Mouse (Mus musculus) liver, postnatal 0 days (tissue): ENCODE results near the gene Ubac2. TPM values are rescaled to one million over a fixed set of nuclear protein-coding genes. Genes with fewer than 3 reads are reported as not detected.

Experiments used
- ATAC-seq: fragments of 200-750 bp; cut with Nextera tagmentation; 2 replicates; pipeline ENCODE4 v1.8.0; 2017; ENCODE audit warnings: mild to moderate bottlenecking, moderate library complexity
- DNase-seq: peaks from one replicate; pipeline ENCODE4 v3.0.0-alpha.2; 2016
- H3K27ac ChIP-seq: fragments of 300-500 bp; sonication (generic); 2 replicates; pipeline ENCODE4 v1.5.1; 2014; ENCODE audit warnings: antibody characterized with exemption, moderate library complexity, mild to moderate bottlenecking, low read depth
- H3K27me3 ChIP-seq: fragments of 300-500 bp; sonication (generic); 2 replicates; pipeline ENCODE4 v1.6.1; 2014; ENCODE audit warnings: low read length, control low read depth, mixed read lengths; ENCODE audit not compliant: insufficient read depth
- H3K36me3 ChIP-seq: fragments of 300-500 bp; sonication (generic); replicated peaks from 2 replicates; pipeline ENCODE4 v1.6.1; 2014; ENCODE audit warnings: mild to moderate bottlenecking, control low read depth, low read length, moderate library complexity, mixed read lengths; ENCODE audit not compliant: insufficient read depth
- H3K4me1 ChIP-seq: fragments of 300-500 bp; sonication (generic); 2 replicates; pipeline ENCODE4 v1.6.1; 2014; ENCODE audit warnings: antibody characterized with exemption, mild to moderate bottlenecking, control low read depth; ENCODE audit not compliant: insufficient read depth
- H3K4me2 ChIP-seq: fragments of 300-500 bp; sonication (generic); 2 replicates; pipeline ENCODE4 v1.6.1; 2014; ENCODE audit warnings: low read depth, mild to moderate bottlenecking, low read length, moderate library complexity, mixed read lengths
- H3K4me3 ChIP-seq: fragments of 300-500 bp; sonication (generic); 2 replicates; pipeline ENCODE4 v1.5.1; 2014; ENCODE audit warnings: low read depth, low read length
- H3K9ac ChIP-seq: fragments of 300-500 bp; sonication (generic); replicated peaks from 2 replicates; pipeline ENCODE4 v1.6.1; 2014; ENCODE audit warnings: mild to moderate bottlenecking, moderate library complexity
- H3K9me3 ChIP-seq: fragments of 300-500 bp; sonication (generic); 2 replicates; pipeline ENCODE4 v1.6.1; 2016; ENCODE audit warnings: mild to moderate bottlenecking, control low read depth, low read length, mixed read lengths
- CTCF ChIP-seq: sonication (generic); IDR thresholded peaks from 2 replicates; pipeline ENCODE4 v1.5.1; 2016; ENCODE audit warnings: antibody characterized with exemption, low read depth
- EP300 ChIP-seq: IDR thresholded peaks from 2 replicates; pipeline ENCODE4 v1.6.1; 2016; ENCODE audit warnings: antibody characterized with exemption, low read depth, mild to moderate bottlenecking
- WGBS: fragments of 180-500 bp; shearing (Covaris S2); extraction: QIAGEN DNeasy Blood & Tissue Kit; methylation state at CpG from one replicate; pipeline ENCODE4 v1.1.7; 2014; ENCODE audit not compliant: insufficient replicate concordance; 5-methylcytosine and 5-hydroxymethylcytosine counted together
- polyA plus RNA-seq: library from polyadenylated mRNA; unstranded; fragments of >200 nt; fragmentation: Nextera tagmentation; extraction: Ambion mirVana; gene quantifications from 2 replicates; pipeline ENCODE4 v1.2.1, GENCODE M21; 2015

Ubac2 gene
- 25.8 and 27.4 TPM in 2 replicates for polyA plus RNA-seq

DNA sequence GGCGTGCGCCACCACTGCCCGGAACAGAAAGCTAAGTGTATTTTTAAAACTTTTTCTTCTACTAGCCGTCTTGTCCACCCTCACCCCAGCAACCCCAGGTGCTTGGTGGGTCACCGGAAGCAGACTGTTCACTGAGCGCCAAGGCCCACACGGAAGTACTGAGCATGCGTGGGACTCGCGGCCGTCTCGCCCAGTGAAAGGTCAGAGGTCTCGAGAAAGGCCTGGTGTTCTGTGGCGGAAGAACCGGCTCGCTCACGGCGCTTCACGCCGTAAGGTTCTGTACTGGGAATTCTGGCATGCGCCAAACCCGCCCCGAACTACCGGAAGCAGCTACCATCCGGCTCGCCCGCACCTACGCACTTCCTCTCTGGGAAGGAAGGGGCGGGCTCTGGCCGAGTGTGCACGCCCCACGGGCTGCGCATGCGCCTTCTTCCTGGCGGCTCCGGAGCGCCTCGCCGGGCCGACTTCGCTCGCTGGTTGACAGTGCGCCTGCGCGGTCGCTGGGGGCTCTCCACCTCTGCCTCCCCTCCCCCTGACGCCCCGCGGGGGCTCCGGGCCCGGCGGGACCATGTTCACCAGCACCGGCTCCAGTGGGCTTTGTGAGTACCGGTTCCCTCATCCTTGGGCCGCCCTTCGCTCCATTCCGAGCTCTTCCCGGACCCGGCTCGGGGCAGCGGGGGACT lies at the start of gene Ubac2:
Gene Ubac2 (plus strand): TSS at position 445 of the 683 bp plus-strand sequence.
- Histone ChIP-seq H3K27ac (peak within 1 kb of the TSS; percentile 96), H3K9ac (peak within 1 kb of the TSS; percentile 98), H3K9me3 (no peaks in the 10 kb centered on the region), H3K27me3 (no peaks in the 10 kb centered on the region), H3K4me3 (peak within 1 kb of the TSS; percentile 97), H3K36me3 (no peaks in the 10 kb centered on the region), H3K4me2 (peak within 1 kb of the TSS; percentile 99), H3K4me1 (peaks cover 32% of the 10 kb centered on the region)
- WGBS = under 1% methylated on average over 60 of the region's 61 CpGs
- TF ChIP-seq EP300 = no peak; the same call in 1 of the 2 replicates
- peak; percentile 13; the same call in 1 of the 2 replicates for TF ChIP-seq CTCF
- DNase-seq (peak; percentile 99), ATAC-seq (peak; percentile 99)

DNA sequence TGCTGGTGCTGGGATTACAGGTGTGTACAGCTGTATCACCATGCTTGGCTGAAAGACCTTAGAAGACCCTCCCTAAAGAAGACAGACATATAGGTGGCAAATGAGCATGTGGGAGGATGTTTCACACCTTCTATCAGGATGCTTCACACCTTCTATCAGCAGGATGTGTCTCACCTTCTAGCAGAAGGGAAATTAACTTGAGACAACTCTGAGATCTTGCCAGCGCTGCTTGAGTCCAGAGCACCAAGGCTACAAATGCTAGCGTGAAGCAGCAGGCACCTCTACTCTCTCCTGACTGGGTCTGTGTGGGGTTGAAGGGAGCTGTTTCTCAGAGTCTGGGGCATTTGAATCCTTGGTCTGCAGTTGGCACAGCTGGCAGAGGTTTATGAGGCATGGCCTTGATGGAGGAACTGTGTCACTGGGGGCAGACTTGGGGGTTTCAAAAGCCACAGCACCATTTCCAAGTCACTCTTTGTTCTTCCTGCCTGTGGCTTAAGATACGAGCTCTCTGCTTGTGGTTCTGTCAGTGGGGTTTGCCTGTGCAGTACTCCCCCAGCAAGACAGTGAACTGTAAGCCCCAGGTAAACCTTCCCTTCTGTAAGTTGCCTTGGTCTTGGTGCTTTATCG lies 48.5 kb upstream of the Ubac2 start:
- H3K4me3 ChIP-seq = no peak overlapping the region
- H3K9ac ChIP-seq = no peak overlapping the region
- no peak overlapping the region for H3K27ac ChIP-seq
- no peak for TF ChIP-seq EP300
- TF ChIP-seq CTCF = no peak
- no peaks in the 10 kb centered on the region for H3K4me1 ChIP-seq
- ATAC-seq = no peak
- DNase-seq = no peak
- H3K36me3 ChIP-seq = no peaks in the 10 kb centered on the region
- WGBS = 58% methylated on average over 4 of the region's 4 CpGs
- no peak overlapping the region for H3K4me2 ChIP-seq
- no peaks in the 10 kb centered on the region for H3K9me3 ChIP-seq
- H3K27me3 ChIP-seq = no peaks in the 10 kb centered on the region

GRCm38 (mm10) chr14:121833001-121833520 lies 45.4 kb upstream of the Ubac2 start:
- no peaks in the 10 kb centered on the region for H3K4me1 ChIP-seq
- H3K9ac ChIP-seq = no peak overlapping the region
- DNase-seq = no peak
- H3K9me3 ChIP-seq = peaks cover 6% of the 10 kb centered on the region
- no peaks in the 10 kb centered on the region for H3K36me3 ChIP-seq
- H3K4me3 ChIP-seq = no peak overlapping the region
- WGBS = 68% methylated on average over 2 of the region's 2 CpGs
- no peak for ATAC-seq
- H3K27me3 ChIP-seq = no peaks in the 10 kb centered on the region
- no peak overlapping the region for H3K4me2 ChIP-seq
- no peak for TF ChIP-seq EP300
- no peak for TF ChIP-seq CTCF
- H3K27ac ChIP-seq = no peak overlapping the region

GRCm38 (mm10) chr14:121838161-121838560 lies 40.3 kb upstream of the Ubac2 start:
- no peaks in the 10 kb centered on the region for H3K36me3 ChIP-seq
- no peak overlapping the region for H3K9ac ChIP-seq
- ATAC-seq = no peak
- H3K4me1 ChIP-seq = no peaks in the 10 kb centered on the region
- no peaks in the 10 kb centered on the region for H3K27me3 ChIP-seq
- no peak for DNase-seq
- H3K9me3 ChIP-seq = peaks cover 13% of the 10 kb centered on the region
- H3K4me2 ChIP-seq = no peak overlapping the region
- TF ChIP-seq CTCF (no peak), EP300 (no peak)
- 79% methylated on average over 4 of the region's 4 CpGs for WGBS
- no peak overlapping the region for H3K27ac ChIP-seq
- H3K4me3 ChIP-seq = no peak overlapping the region

- H3K4me1 ChIP-seq = no peaks in the 10 kb centered on the region
- H3K9me3 ChIP-seq = peaks cover 13% of the 10 kb centered on the region
- H3K4me2 ChIP-seq = no peak overlapping the region
- no peaks in the 10 kb centered on the region for H3K36me3 ChIP-seq
- no peak for ATAC-seq
- no peak overlapping the region for H3K4me3 ChIP-seq
- TF ChIP-seq EP300 = no peak
- no peak for TF ChIP-seq CTCF
- no peak overlapping the region for H3K9ac ChIP-seq
- no peak for DNase-seq
- no peaks in the 10 kb centered on the region for H3K27me3 ChIP-seq
- H3K27ac ChIP-seq = no peak overlapping the region
- 67% methylated on average over 8 of the region's 8 CpGs for WGBS
These were observed 38.2 kb upstream of the Ubac2 start for GRCm38 (mm10) chr14:121840217-121840616.

DNA sequence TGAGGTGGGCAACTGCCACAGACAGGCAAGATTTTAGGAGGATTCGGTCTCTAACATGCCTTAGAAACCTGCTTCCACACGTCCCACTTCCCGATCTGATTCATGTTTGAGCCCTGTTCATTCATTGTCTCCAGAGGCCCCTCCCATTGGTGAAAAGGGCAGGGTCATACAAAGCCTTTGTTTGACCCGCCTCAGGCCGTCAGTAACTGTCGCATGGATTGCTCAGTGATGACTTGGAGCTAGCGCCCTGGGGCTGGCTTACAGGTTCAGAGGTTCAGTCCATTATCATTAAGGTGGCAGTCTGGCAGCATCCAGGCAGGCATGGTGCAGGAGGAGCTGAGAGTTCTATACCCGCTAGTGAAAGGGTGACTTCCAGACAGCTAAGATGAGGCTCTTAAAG lies 33.9 kb upstream of the Ubac2 start:
- Histone ChIP-seq H3K4me1 (no peaks in the 10 kb centered on the region), H3K36me3 (no peaks in the 10 kb centered on the region), H3K4me3 (no peak overlapping the region), H3K27me3 (no peaks in the 10 kb centered on the region), H3K27ac (no peak overlapping the region), H3K9me3 (no peaks in the 10 kb centered on the region), H3K4me2 (no peak overlapping the region), H3K9ac (no peak overlapping the region)
- ATAC-seq = no peak
- no peak for DNase-seq
- 76% methylated on average over 8 of the region's 8 CpGs for WGBS
- TF ChIP-seq EP300 (no peak), CTCF (no peak)
